Mouse (Mus musculus): ENCODE measurements at regions not wholly inside any gene's neighbourhood (a gene's known extent, or its start where the extent isn't known, plus 50 kb on each side); places are given as distances from the start of the nearest gene placed in this dataset.
"Not testable (repeated sequence)": the region's sequence is repeated elsewhere in the genome, so short reads cannot be mapped to it uniquely, and the experiment has no call there.

GRCm38 (mm10) chr3:8270935-8271298 lies 1339.0 kb downstream of the Zfp704 start:
- ATAC-seq (replicated peaks; ENCODE audit: low FRiP score) (no peak), DNase-seq (ENCODE audit: low spot score) (no peak)
- Histone ChIP-seq H3K9me3 (ENCODE audit: control insufficient read depth, low read length) (no peaks in the 10 kb centered on the region), H3K4me2 (no peak overlapping the region), H3K27me3 (replicated peaks; ENCODE audit: control insufficient read depth, insufficient read depth, low read length) (no peaks in the 10 kb centered on the region), H3K4me3 (ENCODE audit: low read depth, low read length) (no peak overlapping the region), H3K27ac (ENCODE audit: low read depth, low read length) (no peak overlapping the region), H3K36me3 (ENCODE audit: control insufficient read depth, insufficient read depth, low read length) (no peaks in the 10 kb centered on the region), H3K9ac (ENCODE audit: low read depth, low read length) (no peak overlapping the region), H3K4me1 (replicated peaks; ENCODE audit: control insufficient read depth, insufficient read depth, low read length) (no peaks in the 10 kb centered on the region)
- WGBS, result 66% methylated on average over 3 of the region's 3 CpGs

DNA sequence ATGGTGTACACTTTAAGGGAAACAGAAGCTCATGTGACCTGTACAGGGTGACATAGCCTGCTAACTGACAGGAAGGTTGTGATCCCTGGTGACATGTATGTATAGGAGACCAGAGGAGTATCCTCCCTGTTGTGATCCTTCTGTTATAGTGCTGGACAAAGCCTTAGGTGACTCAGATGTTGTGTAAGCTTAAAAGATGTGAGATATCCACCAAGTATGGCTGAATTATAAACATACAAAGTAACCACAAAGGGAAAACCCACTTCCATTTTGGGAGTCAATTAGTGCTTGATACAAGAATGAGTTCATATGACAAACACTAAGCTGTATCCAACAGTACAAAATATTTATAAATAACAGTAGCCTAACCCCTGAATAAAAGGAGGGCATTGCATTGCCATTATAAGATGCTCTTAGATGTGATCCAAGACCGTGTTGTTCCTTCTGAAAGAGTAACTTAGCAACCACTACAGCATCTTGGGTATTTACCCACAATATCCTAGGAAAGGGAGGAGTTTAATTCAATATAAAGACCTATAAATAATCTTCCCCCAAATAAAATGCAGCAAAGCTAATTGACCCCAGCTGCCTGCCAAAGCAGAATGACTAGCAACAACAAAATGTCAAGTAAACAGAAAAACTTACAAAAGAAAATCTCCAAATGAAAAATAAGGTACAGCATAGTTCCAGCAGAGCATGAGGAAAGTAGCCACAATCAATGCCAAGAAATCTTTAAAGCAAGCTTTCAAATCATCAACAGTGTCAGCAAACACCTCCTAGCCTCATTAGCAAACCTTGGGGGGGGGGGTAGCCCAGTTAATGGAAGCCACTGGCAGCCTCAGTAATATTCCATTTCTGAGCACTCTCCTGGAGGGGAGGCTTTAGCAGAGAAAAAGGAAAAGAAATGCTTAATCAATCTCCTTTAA lies 1339.6 kb downstream of the Zfp704 start:
- Histone ChIP-seq H3K4me3 (ENCODE audit: low read depth, low read length) (no peak overlapping the region), H3K36me3 (ENCODE audit: control insufficient read depth, insufficient read depth, low read length) (no peaks in the 10 kb centered on the region), H3K4me2 (no peak overlapping the region), H3K4me1 (replicated peaks; ENCODE audit: control insufficient read depth, insufficient read depth, low read length) (no peaks in the 10 kb centered on the region), H3K9me3 (ENCODE audit: control insufficient read depth, low read length) (no peaks in the 10 kb centered on the region), H3K27me3 (replicated peaks; ENCODE audit: control insufficient read depth, insufficient read depth, low read length) (no peaks in the 10 kb centered on the region), H3K9ac (ENCODE audit: low read depth, low read length) (no peak overlapping the region), H3K27ac (ENCODE audit: low read depth, low read length) (no peak overlapping the region)
- ATAC-seq (replicated peaks; ENCODE audit: low FRiP score) (no peak), DNase-seq (ENCODE audit: low spot score) (no peak)
- 72% methylated on average over 1 of the region's 1 CpGs for WGBS

GRCm38 (mm10) chr3:8265783-8266182 lies 1344.1 kb downstream of the Zfp704 start:
- H3K9ac ChIP-seq (ENCODE audit: low read depth, low read length), result no peak overlapping the region
- H3K27ac ChIP-seq (ENCODE audit: low read depth, low read length), result no peak overlapping the region
- H3K9me3 ChIP-seq (ENCODE audit: control insufficient read depth, low read length), result no peaks in the 10 kb centered on the region
- DNase-seq (ENCODE audit: low spot score) (no peak), ATAC-seq (replicated peaks; ENCODE audit: low FRiP score) (no peak)
- no peak overlapping the region for H3K4me3 ChIP-seq (ENCODE audit: low read depth, low read length)
- no peaks in the 10 kb centered on the region for H3K4me1 ChIP-seq (replicated peaks; ENCODE audit: control insufficient read depth, insufficient read depth, low read length)
- H3K27me3 ChIP-seq (replicated peaks; ENCODE audit: control insufficient read depth, insufficient read depth, low read length), result no peaks in the 10 kb centered on the region
- 74% methylated on average over 3 of the region's 3 CpGs for WGBS
- H3K4me2 ChIP-seq, result no peak overlapping the region
- no peaks in the 10 kb centered on the region for H3K36me3 ChIP-seq (ENCODE audit: control insufficient read depth, insufficient read depth, low read length)

- Histone ChIP-seq H3K9me3 (ENCODE audit: control insufficient read depth, low read length) (no peaks in the 10 kb centered on the region), H3K36me3 (ENCODE audit: control insufficient read depth, insufficient read depth, low read length) (no peaks in the 10 kb centered on the region), H3K9ac (ENCODE audit: low read depth, low read length) (no peak overlapping the region), H3K27ac (ENCODE audit: low read depth, low read length) (no peak overlapping the region), H3K4me1 (replicated peaks; ENCODE audit: control insufficient read depth, insufficient read depth, low read length) (no peaks in the 10 kb centered on the region), H3K27me3 (replicated peaks; ENCODE audit: control insufficient read depth, insufficient read depth, low read length) (no peaks in the 10 kb centered on the region), H3K4me2 (no peak overlapping the region), H3K4me3 (ENCODE audit: low read depth, low read length) (no peak overlapping the region)
- DNase-seq (ENCODE audit: low spot score) (no peak), ATAC-seq (replicated peaks; ENCODE audit: low FRiP score) (no peak)
- 63% methylated on average over 4 of the region's 4 CpGs for WGBS
These were observed 1345.4 kb downstream of the Zfp704 start for GRCm38 (mm10) chr3:8264366-8265033.

GRCm38 (mm10) chr3:8257293-8257692 lies 1352.6 kb downstream of the Zfp704 start:
- Histone ChIP-seq H3K4me1 (replicated peaks; ENCODE audit: control insufficient read depth, insufficient read depth, low read length) (no peaks in the 10 kb centered on the region), H3K4me2 (no peak overlapping the region), H3K27ac (ENCODE audit: low read depth, low read length) (no peak overlapping the region), H3K9ac (ENCODE audit: low read depth, low read length) (no peak overlapping the region), H3K4me3 (ENCODE audit: low read depth, low read length) (no peak overlapping the region), H3K27me3 (replicated peaks; ENCODE audit: control insufficient read depth, insufficient read depth, low read length) (no peaks in the 10 kb centered on the region), H3K9me3 (ENCODE audit: control insufficient read depth, low read length) (no peaks in the 10 kb centered on the region), H3K36me3 (ENCODE audit: control insufficient read depth, insufficient read depth, low read length) (no peaks in the 10 kb centered on the region)
- ATAC-seq (replicated peaks; ENCODE audit: low FRiP score), result no peak
- no peak for DNase-seq (ENCODE audit: low spot score)

GRCm38 (mm10) chr3:8252311-8252710 lies 1357.6 kb downstream of the Zfp704 start:
- no peak for DNase-seq (ENCODE audit: low spot score)
- Histone ChIP-seq H3K4me3 (ENCODE audit: low read depth, low read length) (no peak overlapping the region), H3K36me3 (ENCODE audit: control insufficient read depth, insufficient read depth, low read length) (no peaks in the 10 kb centered on the region), H3K9ac (ENCODE audit: low read depth, low read length) (no peak overlapping the region), H3K27ac (ENCODE audit: low read depth, low read length) (no peak overlapping the region), H3K9me3 (ENCODE audit: control insufficient read depth, low read length) (no peaks in the 10 kb centered on the region), H3K27me3 (replicated peaks; ENCODE audit: control insufficient read depth, insufficient read depth, low read length) (no peaks in the 10 kb centered on the region), H3K4me1 (replicated peaks; ENCODE audit: control insufficient read depth, insufficient read depth, low read length) (no peaks in the 10 kb centered on the region), H3K4me2 (no peak overlapping the region)
- ATAC-seq (replicated peaks; ENCODE audit: low FRiP score), result no peak
- 85% methylated on average over 2 of the region's 2 CpGs for WGBS

DNA sequence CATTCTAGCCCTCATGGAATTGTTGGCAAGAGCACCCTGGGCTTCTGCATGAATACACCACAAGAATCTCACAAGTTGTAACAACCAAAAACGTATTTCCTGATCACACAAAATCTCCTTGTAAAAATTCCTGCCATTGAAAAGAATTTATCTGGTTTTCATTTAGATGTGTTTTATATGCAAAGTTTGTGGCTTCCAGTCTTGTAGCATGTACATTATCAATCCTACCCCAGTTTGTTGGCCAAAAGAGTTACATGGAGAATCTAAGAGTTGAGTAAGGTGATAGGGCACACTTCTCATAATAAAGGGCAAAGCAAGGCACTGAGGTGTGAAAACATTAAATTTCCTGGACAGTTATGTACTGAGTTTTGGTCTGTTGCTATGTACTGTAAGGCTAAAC lies 1361.0 kb downstream of the Zfp704 start:
- no peaks in the 10 kb centered on the region for H3K4me1 ChIP-seq (replicated peaks; ENCODE audit: control insufficient read depth, insufficient read depth, low read length)
- ATAC-seq (replicated peaks; ENCODE audit: low FRiP score), result no peak
- H3K27me3 ChIP-seq (replicated peaks; ENCODE audit: control insufficient read depth, insufficient read depth, low read length), result no peaks in the 10 kb centered on the region
- H3K4me2 ChIP-seq, result no peak overlapping the region
- H3K27ac ChIP-seq (ENCODE audit: low read depth, low read length), result no peak overlapping the region
- H3K9ac ChIP-seq (ENCODE audit: low read depth, low read length), result no peak overlapping the region
- H3K4me3 ChIP-seq (ENCODE audit: low read depth, low read length), result no peak overlapping the region
- H3K36me3 ChIP-seq (ENCODE audit: control insufficient read depth, insufficient read depth, low read length), result no peaks in the 10 kb centered on the region
- DNase-seq (ENCODE audit: low spot score), result no peak
- 70% methylated on average over 1 of the region's 1 CpGs for WGBS
- no peaks in the 10 kb centered on the region for H3K9me3 ChIP-seq (ENCODE audit: control insufficient read depth, low read length)

- H3K4me3 ChIP-seq (ENCODE audit: low read depth, low read length); H3K4me2 ChIP-seq; ATAC-seq (replicated peaks; ENCODE audit: low FRiP score); H3K9ac ChIP-seq (ENCODE audit: low read depth, low read length); H3K36me3 ChIP-seq (ENCODE audit: control insufficient read depth, insufficient read depth, low read length); H3K27ac ChIP-seq (ENCODE audit: low read depth, low read length); H3K9me3 ChIP-seq (ENCODE audit: control insufficient read depth, low read length); H3K27me3 ChIP-seq (replicated peaks; ENCODE audit: control insufficient read depth, insufficient read depth, low read length); H3K4me1 ChIP-seq (replicated peaks; ENCODE audit: control insufficient read depth, insufficient read depth, low read length): not testable (repeated sequence)
- DNase-seq (ENCODE audit: low spot score), result peak; percentile 46
- WGBS, result 28% methylated on average over 1 of the region's 1 CpGs
These were observed 1364.1 kb downstream of the Zfp704 start for GRCm38 (mm10) chr3:8245822-8246221.
